Mouse (Mus musculus) limb, embryonic 13.5 days (tissue): Measurements from ENCODE around the gene Cdc42se2. TPM values are rescaled to one million over a fixed set of nuclear protein-coding genes. Genes with fewer than 3 reads are reported as not detected.

ENCODE experiments used
- ATAC-seq: fragments of 200-750 bp; cut with Nextera tagmentation; 2 replicates; pipeline ENCODE4 v1.8.0; 2017; ENCODE audit warnings: low read depth, moderate number of reproducible peaks, moderate TSS enrichment; ENCODE audit not compliant: low FRiP score
- H3K27ac ChIP-seq: fragments of 300-500 bp; sonication (generic); 2 replicates; pipeline ENCODE4 v1.5.1; 2015; ENCODE audit warnings: inconsistent platforms, mild to moderate bottlenecking, moderate library complexity
- H3K27me3 ChIP-seq: fragments of 300-500 bp; sonication (generic); 2 replicates; pipeline ENCODE4 v1.6.1; 2015; ENCODE audit warnings: mild to moderate bottlenecking, inconsistent platforms
- H3K36me3 ChIP-seq: fragments of 300-500 bp; sonication (generic); 2 replicates; pipeline ENCODE4 v1.6.1; 2015; ENCODE audit warnings: inconsistent platforms, mild to moderate bottlenecking, moderate library complexity
- H3K4me1 ChIP-seq: fragments of 300-500 bp; sonication (generic); 2 replicates; pipeline ENCODE4 v1.6.1; 2015; ENCODE audit warnings: inconsistent platforms
- H3K4me2 ChIP-seq: fragments of 300-500 bp; sonication (generic); replicated peaks from 2 replicates; pipeline ENCODE4 v1.6.1; 2015; ENCODE audit warnings: inconsistent platforms, mild to moderate bottlenecking, moderate library complexity
- H3K4me3 ChIP-seq: fragments of 300-500 bp; sonication (generic); 2 replicates; pipeline ENCODE4 v1.5.1; 2015; ENCODE audit warnings: moderate library complexity, mild to moderate bottlenecking, inconsistent platforms
- H3K9ac ChIP-seq: fragments of 300-500 bp; sonication (generic); 2 replicates; pipeline ENCODE4 v1.6.1; 2015; ENCODE audit warnings: mild to moderate bottlenecking, inconsistent platforms
- H3K9me3 ChIP-seq: fragments of 300-500 bp; sonication (generic); 2 replicates; pipeline ENCODE4 v1.6.1; 2016; ENCODE audit warnings: inconsistent platforms
- WGBS: fragments of 180-500 bp; shearing (Covaris S2); methylation state at CpG from one replicate; pipeline ENCODE4 v1.1.7; 2015; 5-methylcytosine and 5-hydroxymethylcytosine counted together
- polyA plus RNA-seq: library from polyadenylated mRNA; unstranded; fragments of >200 nt; fragmentation: Nextera tagmentation; extraction: Ambion mirVana; gene quantifications from 2 replicates; pipeline ENCODE4 v1.2.1, GENCODE M21; 2015

Gene Cdc42se2
- polyA plus RNA-seq, 1 experiment from 2014 or later: 96.1 TPM

- no peaks in the 10 kb centered on the region for H3K9me3 ChIP-seq
- ATAC-seq: no peak
- no peak overlapping the region for H3K9ac ChIP-seq
- no peaks in the 10 kb centered on the region for H3K4me1 ChIP-seq
- 85% methylated on average over 3 of the region's 3 CpGs for WGBS
- no peak overlapping the region for H3K4me3 ChIP-seq
- peaks cover 83% of the 10 kb centered on the region for H3K36me3 ChIP-seq
- no peaks in the 10 kb centered on the region for H3K27me3 ChIP-seq
- H3K27ac ChIP-seq: no peak overlapping the region
- H3K4me2 ChIP-seq: no peak overlapping the region
Measured at GRCm38 (mm10) chr11:54718601-54719000, 68.9 kb downstream of the Cdc42se2 start.

GRCm38 (mm10) chr11:54717893-54718292 lies 69.6 kb downstream of the Cdc42se2 start:
- ATAC-seq: no peak
- Histone ChIP-seq H3K9ac (no peak overlapping the region), H3K36me3 (peaks cover 76% of the 10 kb centered on the region), H3K27me3 (no peaks in the 10 kb centered on the region), H3K4me1 (no peaks in the 10 kb centered on the region), H3K4me3 (no peak overlapping the region), H3K27ac (no peak overlapping the region), H3K9me3 (no peaks in the 10 kb centered on the region), H3K4me2 (no peak overlapping the region)
- WGBS: 85% methylated on average over 3 of the region's 3 CpGs

GRCm38 (mm10) chr11:54712849-54713248 lies 74.6 kb downstream of the Cdc42se2 start:
- H3K36me3 ChIP-seq: peaks cover 45% of the 10 kb centered on the region
- H3K4me1 ChIP-seq: no peaks in the 10 kb centered on the region
- H3K9me3 ChIP-seq: no peaks in the 10 kb centered on the region
- 77% methylated on average over 2 of the region's 2 CpGs for WGBS
- H3K9ac ChIP-seq: no peak overlapping the region
- no peak for ATAC-seq
- no peak overlapping the region for H3K27ac ChIP-seq
- no peaks in the 10 kb centered on the region for H3K27me3 ChIP-seq
- H3K4me2 ChIP-seq: no peak overlapping the region
- H3K4me3 ChIP-seq: no peak overlapping the region

- Histone ChIP-seq H3K4me2 (no peak overlapping the region), H3K9me3 (no peaks in the 10 kb centered on the region), H3K9ac (no peak overlapping the region), H3K27me3 (no peaks in the 10 kb centered on the region), H3K27ac (no peak overlapping the region), H3K4me1 (no peaks in the 10 kb centered on the region), H3K36me3 (peaks cover 26% of the 10 kb centered on the region), H3K4me3 (no peak overlapping the region)
- WGBS: 86% methylated on average over 4 of the region's 4 CpGs
- ATAC-seq: no peak
Measured at GRCm38 (mm10) chr11:54710512-54711293, 76.8 kb downstream of the Cdc42se2 start.

GRCm38 (mm10) chr11:54709645-54710044 lies 77.8 kb downstream of the Cdc42se2 start:
- no peaks in the 10 kb centered on the region for H3K4me1 ChIP-seq
- no peak overlapping the region for H3K27ac ChIP-seq
- H3K4me2 ChIP-seq: no peak overlapping the region
- H3K9ac ChIP-seq: no peak overlapping the region
- 71% methylated on average over 2 of the region's 2 CpGs for WGBS
- H3K36me3 ChIP-seq: peaks cover 19% of the 10 kb centered on the region
- no peak for ATAC-seq
- no peaks in the 10 kb centered on the region for H3K9me3 ChIP-seq
- no peaks in the 10 kb centered on the region for H3K27me3 ChIP-seq
- H3K4me3 ChIP-seq: no peak overlapping the region

GRCm38 (mm10) chr11:54708153-54708552 lies 79.3 kb downstream of the Cdc42se2 start:
- no peaks in the 10 kb centered on the region for H3K9me3 ChIP-seq
- no peak overlapping the region for H3K9ac ChIP-seq
- H3K4me1 ChIP-seq: no peaks in the 10 kb centered on the region
- no peak overlapping the region for H3K4me3 ChIP-seq
- no peak for ATAC-seq
- H3K27ac ChIP-seq: no peak overlapping the region
- H3K36me3 ChIP-seq: peaks cover 14% of the 10 kb centered on the region; the same call in 1 of the 2 replicates
- H3K4me2 ChIP-seq: no peak overlapping the region
- H3K27me3 ChIP-seq: no peaks in the 10 kb centered on the region
- WGBS: 85% methylated on average over 2 of the region's 2 CpGs

- WGBS: 39% methylated on average over 4 of the region's 4 CpGs
- H3K9me3 ChIP-seq: no peaks in the 10 kb centered on the region
- H3K36me3 ChIP-seq: 0 out of 2 replicates have a peak, but pooled peaks cover 3% of the 10 kb centered on the region
- H3K27me3 ChIP-seq: no peaks in the 10 kb centered on the region
- no peaks in the 10 kb centered on the region for H3K4me1 ChIP-seq
- no peak overlapping the region for H3K4me2 ChIP-seq
- no peak for ATAC-seq
- H3K9ac ChIP-seq: no peak overlapping the region
- no peak overlapping the region for H3K27ac ChIP-seq
- H3K4me3 ChIP-seq: no peak overlapping the region
Measured at GRCm38 (mm10) chr11:54703306-54703705, 84.2 kb downstream of the Cdc42se2 start.

GRCm38 (mm10) chr11:54701848-54702247 lies 85.6 kb downstream of the Cdc42se2 start:
- WGBS: 93% methylated on average over 8 of the region's 8 CpGs
- peaks cover 10% of the 10 kb centered on the region for H3K36me3 ChIP-seq
- H3K4me3 ChIP-seq: no peak overlapping the region
- ATAC-seq: no peak
- H3K9me3 ChIP-seq: no peaks in the 10 kb centered on the region
- H3K9ac ChIP-seq: no peak overlapping the region
- H3K4me1 ChIP-seq: no peaks in the 10 kb centered on the region
- no peak overlapping the region for H3K4me2 ChIP-seq
- H3K27ac ChIP-seq: no peak overlapping the region
- H3K27me3 ChIP-seq: no peaks in the 10 kb centered on the region

- WGBS: 83% methylated on average over 3 of the region's 3 CpGs
- ATAC-seq: no peak
Measured at GRCm38 (mm10) chr11:54699972-54700371, 87.5 kb downstream of the Cdc42se2 start.

GRCm38 (mm10) chr11:54698636-54699035 lies 88.8 kb downstream of the Cdc42se2 start:
- no peak for ATAC-seq
- Histone ChIP-seq H3K4me1 (no peaks in the 10 kb centered on the region), H3K9ac (no peak overlapping the region), H3K36me3 (peaks cover 37% of the 10 kb centered on the region), H3K4me3 (no peak overlapping the region), H3K27ac (no peak overlapping the region), H3K9me3 (no peaks in the 10 kb centered on the region), H3K4me2 (no peak overlapping the region), H3K27me3 (no peaks in the 10 kb centered on the region)
- 91% methylated on average over 7 of the region's 7 CpGs for WGBS

More at GRCm38 (mm10) chr11:54699972-54700371, 87.5 kb downstream of the Cdc42se2 start:
- Histone ChIP-seq H3K27ac (no peak overlapping the region), H3K36me3 (peaks cover 26% of the 10 kb centered on the region), H3K9me3 (no peaks in the 10 kb centered on the region), H3K9ac (no peak overlapping the region), H3K27me3 (no peaks in the 10 kb centered on the region), H3K4me1 (no peaks in the 10 kb centered on the region), H3K4me3 (no peak overlapping the region), H3K4me2 (no peak overlapping the region)

GRCm38 (mm10) chr11:54697611-54698010 lies 89.9 kb downstream of the Cdc42se2 start:
- WGBS: 87% methylated on average over 5 of the region's 5 CpGs
- Histone ChIP-seq H3K9me3 (no peaks in the 10 kb centered on the region), H3K9ac (no peak overlapping the region), H3K4me3 (no peak overlapping the region), H3K4me1 (no peaks in the 10 kb centered on the region), H3K27me3 (no peaks in the 10 kb centered on the region), H3K4me2 (no peak overlapping the region), H3K27ac (no peak overlapping the region), H3K36me3 (peaks cover 41% of the 10 kb centered on the region)
- no peak for ATAC-seq

GRCm38 (mm10) chr11:54695951-54696350 lies 91.5 kb downstream of the Cdc42se2 start:
- no peak for ATAC-seq
- no peaks in the 10 kb centered on the region for H3K4me1 ChIP-seq
- H3K9ac ChIP-seq: no peak overlapping the region
- no peaks in the 10 kb centered on the region for H3K9me3 ChIP-seq
- no peak overlapping the region for H3K4me2 ChIP-seq
- no peak overlapping the region for H3K4me3 ChIP-seq
- H3K27ac ChIP-seq: no peak overlapping the region
- WGBS: 64% methylated on average over 4 of the region's 4 CpGs
- H3K36me3 ChIP-seq: peaks cover 56% of the 10 kb centered on the region
- H3K27me3 ChIP-seq: no peaks in the 10 kb centered on the region

GRCm38 (mm10) chr11:54694291-54694690 lies 93.2 kb downstream of the Cdc42se2 start:
- Histone ChIP-seq H3K9ac (no peak overlapping the region), H3K4me2 (no peak overlapping the region), H3K36me3 (peaks cover 65% of the 10 kb centered on the region), H3K27me3 (no peaks in the 10 kb centered on the region), H3K9me3 (no peaks in the 10 kb centered on the region), H3K4me1 (no peaks in the 10 kb centered on the region), H3K4me3 (no peak overlapping the region), H3K27ac (no peak overlapping the region)
- 60% methylated on average over 8 of the region's 8 CpGs for WGBS
- ATAC-seq: no peak
